Mouse (Mus musculus): ENCODE data around the gene Ppp1r13l.

Gene Ppp1r13l

GRCm38 (mm10) chr7:19368380-19368779 is 8.8 kb downstream of the Ppp1r13l start:
- DNase-seq (ENCODE audit: low spot score) = no peak

DNA sequence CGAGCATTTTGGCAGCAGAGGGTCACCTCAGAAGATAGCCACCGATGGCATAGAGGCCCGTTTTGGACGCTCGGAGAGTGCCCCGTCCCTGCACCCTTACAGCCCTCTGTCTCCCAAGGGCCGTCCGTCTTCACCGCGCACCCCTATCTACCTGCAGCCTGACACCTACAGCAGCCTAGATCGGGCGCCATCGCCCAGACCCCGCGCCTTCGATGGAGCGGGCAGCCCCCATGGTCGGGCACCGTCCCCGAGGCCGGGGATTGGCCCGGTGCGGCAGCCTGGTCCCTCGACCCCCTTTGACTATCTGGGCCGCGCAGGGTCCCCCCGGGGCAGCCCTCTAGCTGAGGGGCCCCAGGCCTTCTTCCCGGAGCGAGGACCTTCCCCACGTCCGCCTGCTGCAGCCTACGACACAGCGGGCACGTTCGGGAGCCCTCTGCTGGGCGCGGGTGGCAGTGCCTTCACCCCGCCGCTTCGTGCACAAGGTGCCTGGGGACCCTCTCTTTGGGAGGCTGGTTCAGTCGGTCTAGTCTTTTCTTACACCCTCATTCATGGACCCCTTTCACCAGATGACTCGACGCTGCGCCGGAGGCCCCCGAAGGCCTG is 10.4 kb downstream of the Ppp1r13l start:
- DNase-seq (ENCODE audit: low spot score) = no peak

DNA sequence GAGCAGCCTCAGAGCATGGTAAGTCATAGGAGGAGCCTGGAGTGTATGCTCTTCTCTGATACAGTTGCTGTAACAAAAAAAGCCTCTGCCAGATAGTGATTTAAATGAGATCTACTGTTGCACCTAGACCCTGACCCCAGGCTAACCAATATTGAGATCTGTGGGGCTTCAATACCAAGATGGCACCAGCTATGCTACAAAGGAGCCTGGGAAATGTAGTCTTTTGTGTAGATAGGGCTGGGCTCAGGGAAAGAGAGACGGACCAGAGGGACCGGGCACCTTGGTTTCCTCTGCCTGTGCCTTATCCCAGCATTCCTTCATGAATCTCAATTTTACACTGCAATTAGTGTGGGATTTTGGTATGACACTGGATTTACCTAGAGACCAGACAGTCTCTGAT is 13.8 kb downstream of the Ppp1r13l start:
- DNase-seq (ENCODE audit: low spot score) = no peak

GRCm38 (mm10) chr7:19375368-19375767 is 15.8 kb downstream of the Ppp1r13l start:
- no peak for DNase-seq (ENCODE audit: low spot score)

DNA sequence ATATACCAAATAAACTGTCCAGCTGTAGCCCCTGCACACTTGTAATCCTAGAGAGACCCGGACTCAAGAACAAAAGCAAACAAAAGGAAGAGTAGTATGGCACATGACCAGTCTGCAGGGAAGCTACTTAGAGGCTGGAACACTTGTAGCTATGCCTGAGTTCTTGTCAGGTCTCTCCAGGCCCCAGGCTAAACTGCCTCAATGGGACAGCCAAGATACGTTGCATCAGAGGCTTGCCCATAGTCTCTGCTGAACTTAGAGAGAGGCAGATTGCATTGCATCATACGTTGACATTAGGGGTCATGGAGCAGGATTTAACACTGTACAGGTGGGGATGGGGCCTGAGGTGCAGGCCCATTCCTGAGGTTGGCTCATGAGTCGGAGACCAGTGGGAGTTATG is 16.5 kb downstream of the Ppp1r13l start:
- DNase-seq (ENCODE audit: low spot score) = no peak

- DNase-seq (ENCODE audit: low spot score) = no peak
Measured at GRCm38 (mm10) chr7:19378049-19378448, 18.5 kb downstream of the Ppp1r13l start.

DNA sequence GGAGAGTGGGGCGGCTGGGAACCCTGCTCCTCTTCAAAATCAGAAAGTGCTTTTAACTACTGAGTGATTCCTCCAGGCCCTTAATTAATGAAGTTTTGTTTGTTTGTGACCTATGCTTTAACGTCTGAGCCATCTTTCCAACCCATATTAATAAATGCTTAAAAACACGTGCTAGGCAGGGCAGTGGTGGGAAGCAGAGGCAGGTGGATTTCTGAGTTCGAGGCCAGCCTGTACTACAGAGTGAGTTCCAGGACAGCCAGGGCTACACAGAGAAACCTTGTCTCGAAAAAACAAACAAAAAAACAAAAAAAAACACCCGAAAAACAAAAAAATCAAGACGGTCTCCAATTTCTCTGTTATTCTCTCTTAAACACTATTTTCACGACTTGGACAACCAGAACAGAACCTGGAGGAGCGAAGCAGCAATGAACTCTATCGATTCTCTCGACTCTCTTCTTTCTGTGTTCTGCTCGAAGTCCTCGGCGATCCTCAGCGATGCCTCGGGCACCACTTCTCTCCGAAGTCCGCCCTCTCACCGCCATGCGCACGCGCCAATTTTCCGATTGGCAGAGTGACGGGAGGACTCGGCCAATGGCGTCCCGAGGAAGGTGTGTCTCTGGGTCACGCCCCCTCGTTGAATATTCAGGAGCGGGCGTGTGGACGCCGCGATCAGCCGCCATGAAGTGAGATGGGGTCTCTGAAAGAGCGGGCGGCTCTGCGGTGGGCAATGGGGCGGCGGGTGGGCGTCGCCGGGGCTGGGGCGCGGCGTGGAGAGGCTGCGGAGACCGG is 22.0 kb downstream of the Ppp1r13l start, which contains the start of gene Ercc2:
TSS of gene Ercc2 (plus strand) at position 634 of the 789 bp plus-strand sequence.
- DNase-seq (ENCODE audit: low spot score) = peak; percentile 96

DNA sequence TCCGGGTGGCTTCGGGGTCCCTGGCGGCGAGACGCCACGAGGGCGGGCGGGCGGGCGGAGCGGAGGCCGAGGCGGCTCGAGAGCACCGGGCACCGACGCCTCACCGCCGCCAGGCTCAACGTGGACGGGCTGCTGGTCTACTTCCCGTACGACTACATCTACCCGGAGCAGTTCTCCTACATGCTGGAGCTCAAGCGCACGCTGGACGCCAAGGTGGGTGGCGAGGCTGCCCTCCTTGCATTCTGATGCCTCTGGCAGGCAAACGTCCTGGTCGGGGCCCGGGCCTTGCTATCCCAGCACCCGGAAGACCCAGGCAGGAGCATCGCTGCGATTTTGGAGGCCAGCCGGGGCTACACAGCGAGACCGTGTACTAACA is 22.6 kb downstream of the Ppp1r13l start:
- no peak for DNase-seq (ENCODE audit: low spot score)

- no peak for DNase-seq (ENCODE audit: low spot score)
Measured at GRCm38 (mm10) chr7:19383708-19384107, 24.2 kb downstream of the Ppp1r13l start.

GRCm38 (mm10) chr7:19388699-19389413 is 29.3 kb downstream of the Ppp1r13l start:
- no peak for DNase-seq (ENCODE audit: low spot score)

DNA sequence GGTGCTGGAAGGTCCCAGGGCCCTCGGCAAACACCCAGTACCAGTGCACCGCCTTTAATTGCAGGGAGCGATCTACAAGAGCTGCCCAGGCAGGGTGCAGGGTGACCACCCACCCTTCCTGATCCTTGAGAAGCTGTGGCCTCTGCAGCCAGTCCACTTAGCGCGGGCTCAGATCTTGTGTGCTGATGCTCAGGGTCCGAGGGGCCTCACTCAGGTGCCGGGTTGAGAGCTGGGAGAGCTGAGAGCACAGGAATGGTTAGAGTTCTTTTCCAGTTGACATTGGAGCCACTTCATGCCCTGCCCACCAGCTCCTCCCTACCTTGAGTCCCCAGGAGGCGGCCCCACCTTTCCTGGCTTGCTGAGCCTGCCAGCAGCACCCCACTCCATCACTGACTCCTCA is 34.9 kb downstream of the Ppp1r13l start:
- DNase-seq (ENCODE audit: low spot score) = no peak

GRCm38 (mm10) chr7:19399496-19400280 is 40.1 kb downstream of the Ppp1r13l start:
- DNase-seq (ENCODE audit: low spot score) = no peak

DNA sequence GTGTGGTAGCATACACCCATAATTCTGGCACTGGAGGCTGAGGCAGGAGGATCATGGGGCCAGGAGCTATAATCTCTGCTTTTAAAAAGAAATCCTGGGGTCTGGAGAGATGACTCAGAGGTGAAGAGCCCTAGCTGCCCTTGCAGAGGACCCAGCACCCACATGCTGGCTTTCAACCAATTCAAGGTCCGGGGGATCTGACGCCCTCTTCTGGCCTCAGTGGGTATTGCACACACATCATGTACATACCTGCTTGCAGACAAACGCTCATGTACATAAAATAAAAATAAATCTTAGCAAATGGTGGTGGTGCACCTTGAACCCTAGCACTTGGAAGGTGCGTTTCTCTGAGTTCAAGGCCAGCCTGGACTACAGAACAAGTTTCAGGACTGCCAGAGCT is 41.4 kb downstream of the Ppp1r13l start:
- no peak for DNase-seq (ENCODE audit: low spot score)

DNA sequence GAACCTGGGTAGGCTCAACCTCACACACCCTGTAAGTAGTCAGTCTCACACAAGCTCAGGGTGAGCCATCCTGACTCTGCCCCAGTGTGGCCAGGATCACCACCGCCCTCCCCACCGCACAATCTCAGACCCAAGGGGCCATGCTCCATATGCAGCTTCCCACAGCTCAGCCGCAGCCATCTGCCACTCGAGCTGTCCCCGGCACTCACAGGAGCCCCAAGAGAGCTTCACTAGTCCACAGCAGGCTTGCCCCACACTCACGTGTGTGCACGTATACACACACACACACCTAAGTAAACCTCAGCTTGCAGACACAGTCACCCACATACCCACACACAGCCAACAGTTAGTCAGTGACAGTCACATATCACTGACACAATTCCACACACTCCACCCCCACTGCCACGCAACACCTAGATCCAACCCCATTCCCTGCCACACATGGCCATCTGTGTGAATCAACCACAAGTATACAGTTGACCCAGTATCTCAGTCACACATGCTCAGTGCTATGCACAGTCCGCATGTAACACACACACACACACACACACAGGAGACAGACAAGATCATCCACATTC is 43.1 kb downstream of the Ppp1r13l start:
- DNase-seq (ENCODE audit: low spot score) = no peak

GRCm38 (mm10) chr7:19403731-19404296 is 44.3 kb downstream of the Ppp1r13l start, which contains the start of gene Klc3:
Gene Klc3, minus strand, starts transcription at chr7:19404104.
- no peak for DNase-seq (ENCODE audit: low spot score)

- no peak for DNase-seq (ENCODE audit: low spot score)
Measured at GRCm38 (mm10) chr7:19404476-19404875, 44.9 kb downstream of the Ppp1r13l start, which contains the start of gene Ckm. Gene Ckm, plus strand, starts transcription at chr7:19404776.

- no peak for DNase-seq (ENCODE audit: low spot score)
Measured at GRCm38 (mm10) chr7:19405417-19405816, 45.9 kb downstream of the Ppp1r13l start.

GRCm38 (mm10) chr7:19409753-19410152 is 50.2 kb downstream of the Ppp1r13l start:
- DNase-seq (ENCODE audit: low spot score) = no peak

- DNase-seq (ENCODE audit: low spot score) = no peak
Measured at GRCm38 (mm10) chr7:19410766-19411344, 51.3 kb downstream of the Ppp1r13l start.

DNA sequence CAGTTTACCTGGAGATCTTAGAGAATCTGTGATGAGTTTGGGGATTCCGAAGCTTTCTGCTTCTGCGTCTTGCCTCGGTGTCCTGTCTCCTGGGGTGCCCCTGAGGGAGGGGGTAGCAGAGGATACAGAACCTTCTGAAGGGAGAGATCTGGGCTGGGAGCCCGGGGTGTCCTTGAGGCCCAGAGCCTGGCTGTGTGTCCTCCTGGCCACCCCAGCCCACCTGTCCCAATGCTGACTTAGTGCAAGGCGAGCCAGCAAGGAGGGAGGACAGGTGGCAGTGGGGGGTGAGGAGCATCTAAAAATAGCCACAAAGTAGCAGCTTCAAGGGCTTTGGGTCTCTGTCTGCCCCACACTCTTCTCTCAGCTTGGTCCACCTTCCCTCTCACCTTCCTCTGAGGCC is 52.2 kb downstream of the Ppp1r13l start:
- no peak for DNase-seq (ENCODE audit: low spot score)

- no peak for DNase-seq (ENCODE audit: low spot score)
Measured at GRCm38 (mm10) chr7:19413525-19413924, 54.0 kb downstream of the Ppp1r13l start.

Measured in left cerebral cortex, adult 11 months (tissue).